Mouse (Mus musculus) intestine, embryonic 16.5 days (tissue): Measurements from ENCODE around the gene Fndc5. TPM values are rescaled to one million over a fixed set of nuclear protein-coding genes. Genes with fewer than 3 reads are reported as not detected.

Source experiments
- ATAC-seq: fragments of 200-750 bp; cut with Nextera tagmentation; 2 replicates; pipeline ENCODE4 v1.8.0; 2017; ENCODE audit warnings: moderate TSS enrichment, moderate library complexity
- H3K27ac ChIP-seq: fragments of 300-500 bp; sonication (generic); 2 replicates; pipeline ENCODE4 v1.5.1; 2014; ENCODE audit warnings: mild to moderate bottlenecking, low read length
- H3K27me3 ChIP-seq: fragments of 300-500 bp; sonication (generic); replicated peaks from 2 replicates; pipeline ENCODE4 v1.6.1; 2014; ENCODE audit warnings: low read length, control low read depth, mixed read lengths; ENCODE audit not compliant: control insufficient read depth, insufficient read depth
- H3K36me3 ChIP-seq: fragments of 300-500 bp; sonication (generic); 2 replicates; pipeline ENCODE4 v1.6.1; 2014; ENCODE audit warnings: low read length, control low read depth; ENCODE audit not compliant: control insufficient read depth, insufficient read depth
- H3K4me1 ChIP-seq: fragments of 300-500 bp; sonication (generic); 2 replicates; pipeline ENCODE4 v1.6.1; 2014; ENCODE audit warnings: low read length, control low read depth, mixed read lengths; ENCODE audit not compliant: control insufficient read depth, insufficient read depth
- H3K4me2 ChIP-seq: fragments of 300-500 bp; sonication (generic); 2 replicates; pipeline ENCODE4 v1.6.1; 2014; ENCODE audit warnings: low read depth, low read length, control low read depth
- H3K4me3 ChIP-seq: fragments of 300-500 bp; sonication (generic); 2 replicates; pipeline ENCODE4 v1.5.1; 2014; ENCODE audit warnings: mild to moderate bottlenecking, low read length
- H3K9ac ChIP-seq: fragments of 300-500 bp; sonication (generic); 2 replicates; pipeline ENCODE4 v1.6.1; 2014; ENCODE audit warnings: low read depth, low read length
- H3K9me3 ChIP-seq: fragments of 300-500 bp; sonication (generic); 2 replicates; pipeline ENCODE4 v1.6.1; 2016; ENCODE audit warnings: low read length, control low read depth; ENCODE audit not compliant: control insufficient read depth
- WGBS: fragments of 180-500 bp; shearing (Covaris S2); extraction: QIAGEN DNeasy Blood & Tissue Kit; methylation state at CpG from one replicate; pipeline ENCODE4 v1.1.7; 2014; 5-methylcytosine and 5-hydroxymethylcytosine counted together
- polyA plus RNA-seq: library from polyadenylated mRNA; unstranded; fragments of >200 nt; fragmentation: Nextera tagmentation; extraction: Ambion mirVana; gene quantifications from 2 replicates; pipeline ENCODE4 v1.2.1, GENCODE M21; 2015

Gene Fndc5
- polyA plus RNA-seq: 1.5 and 2.2 TPM in 2 replicates

DNA sequence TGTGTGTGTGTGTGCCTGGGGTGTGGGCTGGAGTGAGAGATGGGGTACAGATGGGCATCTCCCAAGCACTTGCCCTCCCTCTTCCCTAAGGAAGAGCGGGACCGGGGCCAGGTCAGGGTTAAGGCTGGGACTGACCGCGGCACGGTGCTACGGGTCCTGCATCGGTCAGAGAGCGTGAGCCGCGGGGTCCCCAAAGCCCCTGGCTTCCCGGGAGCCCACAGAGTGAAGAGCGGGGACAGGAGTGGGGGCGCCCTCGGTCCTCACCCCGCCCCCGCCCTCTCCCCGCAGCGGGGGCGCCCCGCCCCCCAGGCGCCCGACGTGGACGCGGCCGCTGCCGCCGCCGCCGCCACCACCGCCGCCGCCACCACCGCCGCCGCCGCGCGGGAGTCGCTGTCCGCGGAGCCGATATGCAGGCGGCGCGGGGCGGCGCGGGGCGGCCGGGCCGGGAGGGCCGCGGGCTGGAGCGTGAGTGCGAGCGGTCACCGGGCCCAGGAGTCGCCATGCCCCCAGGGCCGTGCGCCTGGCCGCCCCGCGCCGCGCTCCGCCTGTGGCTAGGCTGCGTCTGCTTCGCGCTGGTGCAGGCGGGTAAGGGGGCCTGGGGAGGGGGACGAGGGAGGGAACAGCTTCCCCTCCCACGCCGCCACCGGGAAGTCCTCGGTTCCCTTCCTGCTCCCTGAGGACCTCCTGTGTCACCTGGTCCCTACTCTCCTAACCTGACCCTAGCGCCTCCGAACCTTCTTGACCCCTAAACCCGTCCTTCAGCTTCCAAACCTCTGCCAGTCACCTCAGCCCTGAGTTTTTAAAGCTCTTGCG, at the start of gene Fndc5:
Fndc5 (plus strand) TSS at position 421 of the 813 bp plus-strand sequence.
- no peaks in the 10 kb centered on the region for H3K36me3 ChIP-seq
- 4% methylated on average over 52 of the region's 80 CpGs for WGBS
- no peaks in the 10 kb centered on the region for H3K9me3 ChIP-seq
- peak; percentile 26; the same call in 1 of the 2 replicates for ATAC-seq
- peak within 1 kb of the TSS; percentile 96 for H3K4me2 ChIP-seq
- H3K27me3 ChIP-seq: peaks cover 24% of the 10 kb centered on the region
- H3K27ac ChIP-seq: no peak within 1 kb of the TSS
- H3K9ac ChIP-seq: peak within 1 kb of the TSS; percentile 74
- H3K4me1 ChIP-seq: peaks cover 7% of the 10 kb centered on the region
- peak within 1 kb of the TSS; percentile 62 for H3K4me3 ChIP-seq

DNA sequence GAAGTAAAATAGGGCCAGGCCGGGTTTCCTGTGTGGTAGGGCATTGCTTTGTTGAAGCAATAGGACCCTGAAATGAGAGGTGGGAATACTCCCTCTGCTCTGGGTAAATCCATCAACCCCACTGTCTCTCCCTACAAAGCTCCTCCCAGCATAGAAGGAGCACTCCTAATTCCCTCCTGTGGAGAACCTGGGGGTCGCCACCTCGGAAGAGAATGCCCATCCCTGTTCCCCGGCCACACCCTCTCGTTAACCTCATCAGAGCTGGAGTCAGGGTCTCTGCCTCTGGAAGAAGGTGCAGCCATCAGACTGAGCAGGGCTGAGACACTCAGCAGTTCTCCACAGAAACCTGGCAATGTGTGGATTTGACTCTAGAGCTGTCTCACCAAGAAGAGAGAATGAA, 48.9 kb upstream of the Fndc5 start:
- Histone ChIP-seq H3K36me3 (no peaks in the 10 kb centered on the region), H3K4me2 (no peak overlapping the region), H3K4me1 (no peaks in the 10 kb centered on the region), H3K9ac (no peak overlapping the region), H3K27me3 (no peaks in the 10 kb centered on the region), H3K27ac (no peak overlapping the region), H3K9me3 (no peaks in the 10 kb centered on the region), H3K4me3 (no peak overlapping the region)
- no peak for ATAC-seq
- WGBS: 39% methylated on average over 5 of the region's 5 CpGs

DNA sequence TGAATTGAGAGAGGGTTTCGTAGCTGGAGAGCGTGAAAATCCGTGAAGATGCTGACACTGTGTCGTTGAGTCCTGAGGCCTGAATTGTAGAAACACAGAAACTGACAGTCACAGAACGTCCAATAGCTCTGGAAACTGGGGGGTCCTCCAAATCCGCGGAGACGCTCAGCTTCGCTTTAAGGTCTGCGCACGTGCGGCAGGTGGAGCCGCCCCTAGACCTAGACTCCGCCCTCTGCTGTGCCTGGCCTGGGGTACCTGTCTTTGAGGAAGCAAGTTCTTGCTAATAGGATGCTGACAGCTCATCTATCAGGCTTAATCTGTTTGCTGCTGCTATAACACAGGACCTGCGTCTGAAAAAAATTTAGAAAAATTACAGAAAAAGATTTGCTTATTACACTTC, 41.5 kb upstream of the Fndc5 start:
- no peak overlapping the region for H3K27ac ChIP-seq
- no peak for ATAC-seq
- WGBS: 26% methylated on average over 15 of the region's 15 CpGs
- no peaks in the 10 kb centered on the region for H3K9me3 ChIP-seq
- H3K4me1 ChIP-seq: no peaks in the 10 kb centered on the region
- no peak overlapping the region for H3K9ac ChIP-seq
- H3K27me3 ChIP-seq: no peaks in the 10 kb centered on the region
- no peak overlapping the region for H3K4me2 ChIP-seq
- H3K4me3 ChIP-seq: no peak overlapping the region
- H3K36me3 ChIP-seq: no peaks in the 10 kb centered on the region

DNA sequence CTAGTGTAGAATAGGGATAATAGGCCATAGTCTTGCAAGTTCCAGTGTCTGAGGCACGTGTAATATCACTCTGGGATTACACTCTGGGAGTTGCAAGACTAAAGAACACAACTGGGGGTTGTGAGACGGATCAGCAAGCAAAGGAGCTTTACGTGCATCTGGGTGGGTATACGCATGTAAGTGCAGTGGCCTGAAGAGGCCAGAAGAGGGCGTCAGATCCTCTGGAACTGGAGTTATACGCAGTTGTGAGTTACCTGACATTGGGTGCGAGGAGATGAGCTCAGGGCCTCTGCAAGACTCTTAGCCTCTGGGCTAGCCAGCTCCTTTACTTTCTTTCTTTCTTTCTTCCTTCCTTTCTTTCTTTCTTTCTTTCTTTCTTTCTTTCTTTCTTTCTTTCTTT, 39.8 kb upstream of the Fndc5 start:
- Histone ChIP-seq H3K27me3 (no peaks in the 10 kb centered on the region), H3K4me1 (no peaks in the 10 kb centered on the region), H3K9ac (no peak overlapping the region), H3K27ac (no peak overlapping the region), H3K4me3 (no peak overlapping the region), H3K36me3 (no peaks in the 10 kb centered on the region), H3K9me3 (no peaks in the 10 kb centered on the region), H3K4me2 (no peak overlapping the region)
- WGBS: 71% methylated on average over 7 of the region's 7 CpGs
- ATAC-seq: no peak

DNA sequence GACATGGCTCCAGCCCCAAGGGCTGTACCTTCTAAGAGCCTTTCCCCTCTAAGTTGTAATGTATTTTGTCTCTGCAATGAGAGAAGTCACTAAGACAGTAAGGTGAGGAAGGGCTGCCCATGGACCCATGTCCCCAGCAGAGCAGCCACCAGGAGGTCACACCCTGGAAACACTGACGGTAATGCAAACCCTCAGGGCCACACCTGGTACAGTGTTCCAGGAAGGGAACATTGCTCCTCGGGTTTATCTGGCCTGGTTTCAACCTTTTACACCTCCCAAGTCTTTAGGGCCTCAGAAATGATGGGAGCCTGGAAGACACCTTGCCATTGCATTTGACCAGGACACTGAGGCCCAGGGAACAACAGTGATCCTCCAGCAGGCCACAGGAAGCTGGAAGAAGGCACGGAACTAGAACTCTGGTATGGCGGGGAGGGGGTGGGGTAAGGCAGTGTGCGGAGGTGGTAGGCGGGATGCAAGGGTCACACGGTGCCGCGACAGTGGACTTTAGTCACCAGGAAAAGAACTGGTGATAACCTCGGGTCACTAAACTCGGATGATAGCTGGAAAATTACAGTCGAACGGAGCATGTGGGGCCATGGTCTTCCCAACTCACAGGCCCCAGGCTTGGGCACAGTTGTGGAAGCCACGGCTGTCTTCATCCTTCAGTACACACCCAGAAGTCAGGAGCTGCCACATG, 34.5 kb upstream of the Fndc5 start:
- Histone ChIP-seq H3K36me3 (no peaks in the 10 kb centered on the region), H3K9ac (no peak overlapping the region; the same call in 1 of the 2 replicates), H3K27me3 (no peaks in the 10 kb centered on the region; the same call in 1 of the 2 replicates), H3K27ac (peak overlapping the region; percentile 90), H3K4me3 (no peak overlapping the region), H3K4me2 (no peak overlapping the region), H3K4me1 (peaks cover 17% of the 10 kb centered on the region), H3K9me3 (no peaks in the 10 kb centered on the region)
- ATAC-seq: peak; percentile 83
- WGBS: 52% methylated on average over 14 of the region's 14 CpGs

DNA sequence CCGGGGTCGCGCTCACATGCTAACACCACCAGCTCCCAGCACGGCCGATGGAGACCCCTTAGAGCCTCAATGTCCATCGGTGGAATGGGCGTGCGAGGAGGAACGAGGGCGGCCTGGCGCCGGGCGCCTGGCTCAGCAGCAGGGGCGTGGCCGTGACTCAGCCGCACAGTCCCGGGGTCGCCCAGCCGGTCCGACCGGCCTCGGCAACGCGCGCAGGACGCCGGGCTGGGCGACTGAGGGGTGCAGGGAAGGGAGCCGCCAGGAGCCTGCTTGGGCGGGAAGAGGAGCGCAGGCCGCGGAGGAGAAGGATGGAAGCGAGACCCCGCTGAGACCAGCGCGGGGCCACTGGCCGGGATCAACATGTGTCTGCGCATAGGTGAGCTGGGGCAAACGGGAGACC, 31.4 kb upstream of the Fndc5 start, which contains the start of gene Tmem54:
Tmem54 (plus strand) TSS at position 193 of the 400 bp plus-strand sequence.
- H3K9me3 ChIP-seq: no peaks in the 10 kb centered on the region
- WGBS: under 1% methylated on average over 39 of the region's 40 CpGs
- no peaks in the 10 kb centered on the region; the same call in 1 of the 2 replicates for H3K27me3 ChIP-seq
- peaks cover 27% of the 10 kb centered on the region for H3K4me1 ChIP-seq
- H3K27ac ChIP-seq: peak within 1 kb of the TSS; percentile 88
- no peaks in the 10 kb centered on the region for H3K36me3 ChIP-seq
- H3K9ac ChIP-seq: peak within 1 kb of the TSS; percentile 72
- ATAC-seq: peak; percentile 69
- H3K4me3 ChIP-seq: peak within 1 kb of the TSS; percentile 53
- H3K4me2 ChIP-seq: peak within 1 kb of the TSS; percentile 54

DNA sequence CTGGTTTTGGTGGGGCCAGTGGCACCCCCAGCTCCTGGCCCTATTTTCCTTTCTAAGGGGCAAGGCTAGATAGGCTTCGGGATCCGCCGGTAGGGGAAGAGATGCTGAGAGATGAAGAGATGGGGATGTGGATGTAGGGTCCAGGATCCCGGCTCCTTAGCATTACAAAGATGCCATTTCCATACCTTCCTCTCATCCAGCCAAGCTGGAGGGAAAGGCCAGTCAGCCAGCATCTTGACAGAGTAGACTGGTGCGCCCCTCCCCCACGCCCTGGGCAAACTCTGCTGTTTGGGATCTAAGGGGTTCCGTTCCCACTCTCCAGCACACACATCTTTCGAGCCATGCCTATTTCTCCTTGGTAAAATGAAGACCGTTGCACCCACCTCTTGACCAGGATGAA, 30.7 kb upstream of the Fndc5 start:
- H3K4me3 ChIP-seq: peak overlapping the region; percentile 53
- peaks cover 27% of the 10 kb centered on the region for H3K4me1 ChIP-seq
- H3K27ac ChIP-seq: peak overlapping the region; percentile 88
- H3K9me3 ChIP-seq: no peaks in the 10 kb centered on the region
- 24% methylated on average over 9 of the region's 9 CpGs for WGBS
- no peak for ATAC-seq
- H3K9ac ChIP-seq: peak overlapping the region; percentile 72
- no peaks in the 10 kb centered on the region for H3K36me3 ChIP-seq
- H3K4me2 ChIP-seq: peak overlapping the region; percentile 54
- no peaks in the 10 kb centered on the region; the same call in 1 of the 2 replicates for H3K27me3 ChIP-seq

DNA sequence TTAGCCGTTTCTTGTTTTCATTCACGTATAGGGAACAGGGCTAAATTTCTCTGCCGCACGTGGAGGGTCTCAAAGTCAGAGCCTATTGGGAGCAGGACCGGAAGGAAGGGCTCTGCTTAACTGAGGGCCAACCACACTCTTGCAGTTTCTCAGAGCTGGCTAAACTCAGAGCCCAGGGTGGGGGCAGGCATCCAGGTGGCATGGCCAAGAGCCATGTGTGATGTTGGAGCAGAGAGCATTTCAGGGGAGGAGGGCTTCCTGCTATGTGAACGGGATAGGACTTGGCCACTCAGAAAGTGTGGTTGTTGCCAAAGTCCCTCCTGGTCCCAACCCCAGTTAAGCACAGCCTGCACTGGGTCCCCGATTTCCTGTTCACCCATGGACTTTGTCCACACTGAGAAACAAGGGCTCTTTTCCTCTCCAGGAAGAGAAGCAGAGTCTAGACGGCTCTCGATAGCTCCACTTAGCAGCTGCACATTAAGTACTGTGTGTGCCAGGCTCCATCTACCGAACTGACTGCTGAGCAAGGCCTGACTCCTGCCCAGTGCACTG, 29.4 kb upstream of the Fndc5 start:
- H3K9ac ChIP-seq: peak overlapping the region; percentile 50
- peak overlapping the region; percentile 15; the same call in 1 of the 2 replicates for H3K4me3 ChIP-seq
- no peaks in the 10 kb centered on the region for H3K9me3 ChIP-seq
- H3K36me3 ChIP-seq: no peaks in the 10 kb centered on the region
- H3K27ac ChIP-seq: peak overlapping the region; percentile 88
- WGBS: 57% methylated on average over 10 of the region's 10 CpGs
- H3K4me1 ChIP-seq: peaks cover 32% of the 10 kb centered on the region
- peak overlapping the region; percentile 54 for H3K4me2 ChIP-seq
- H3K27me3 ChIP-seq: no peaks in the 10 kb centered on the region; the same call in 1 of the 2 replicates
- peak; percentile 66 for ATAC-seq

DNA sequence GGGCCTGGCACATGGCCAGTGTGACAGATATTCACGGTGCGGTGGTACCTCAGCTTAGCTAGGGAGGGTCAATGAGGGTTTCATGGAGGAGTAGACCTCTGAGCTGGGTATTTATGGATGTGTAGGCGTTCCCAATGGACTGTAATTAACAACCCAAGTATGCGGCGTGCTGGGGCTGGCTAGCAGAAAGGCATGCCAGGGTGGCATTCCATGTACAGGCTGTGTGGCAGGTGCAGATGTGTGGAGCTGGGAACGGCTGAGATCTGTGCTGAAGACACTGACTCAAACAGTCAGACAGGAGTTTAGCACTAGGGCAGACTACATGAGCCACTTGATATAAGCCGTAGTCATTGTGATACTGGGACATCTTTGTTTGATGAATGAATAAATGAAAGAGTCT, 28.2 kb upstream of the Fndc5 start:
- Histone ChIP-seq H3K27me3 (no peaks in the 10 kb centered on the region; the same call in 1 of the 2 replicates), H3K27ac (0 out of 2 replicates have a peak overlapping the region, but pooled peaks have one; percentile 19), H3K4me2 (no peak overlapping the region; the same call in 1 of the 2 replicates), H3K9ac (0 out of 2 replicates have a peak overlapping the region, but pooled peaks have one; percentile 0), H3K4me1 (peaks cover 35% of the 10 kb centered on the region), H3K9me3 (no peaks in the 10 kb centered on the region), H3K4me3 (no peak overlapping the region), H3K36me3 (no peaks in the 10 kb centered on the region)
- ATAC-seq: no peak
- 79% methylated on average over 7 of the region's 7 CpGs for WGBS
